Mouse (Mus musculus) brain, adult 10 weeks (tissue): ENCODE measurements around the gene Zp2. TPM values are rescaled to one million over a fixed set of nuclear protein-coding genes. Genes with fewer than 3 reads are reported as not detected.

ENCODE experiments used
- polyA plus RNA-seq: library from polyadenylated mRNA; stranded (reverse); fragments of 350-450 nt; fragmentation: Illumina TruSeq; extraction: RNeasy Lipid Tissue Mini Kit (QIAGEN cat#74804); gene quantifications from one replicate; pipeline ENCODE4 v1.2.3, GENCODE M21; 2015; ENCODE audit warnings: low read depth, low replicate concordance

The Zp2 gene
- not detected for polyA plus RNA-seq

DNA sequence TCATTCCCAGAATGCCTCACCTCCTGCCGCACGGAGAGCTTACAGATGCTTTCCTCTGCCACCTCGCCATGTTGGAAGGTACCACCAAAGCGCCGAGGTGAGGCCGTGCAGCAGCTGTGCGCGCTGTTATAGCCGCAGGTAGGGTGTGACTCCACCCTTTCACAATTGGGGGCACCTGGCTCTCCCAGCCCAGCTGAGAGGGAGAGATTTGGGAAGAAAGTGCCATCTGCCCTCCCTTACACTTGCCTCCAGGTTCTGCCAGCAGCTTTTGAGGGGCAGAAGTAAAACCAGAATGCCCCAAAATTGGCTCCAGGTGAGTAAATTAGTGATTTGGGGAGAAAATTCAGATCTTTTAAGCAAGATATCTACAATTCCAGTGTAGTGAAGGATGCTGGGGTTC is at the start of gene Zp2:
Gene Zp2, minus strand, starts transcription at position 101 of the 400 bp plus-strand sequence.

GRCm38 (mm10) chr7:120173603-120174244 is 28.6 kb upstream of the Zp2 start, which contains the start of gene Anks4b:
Gene Anks4b, plus strand, starts transcription at chr7:120173858.

DNA sequence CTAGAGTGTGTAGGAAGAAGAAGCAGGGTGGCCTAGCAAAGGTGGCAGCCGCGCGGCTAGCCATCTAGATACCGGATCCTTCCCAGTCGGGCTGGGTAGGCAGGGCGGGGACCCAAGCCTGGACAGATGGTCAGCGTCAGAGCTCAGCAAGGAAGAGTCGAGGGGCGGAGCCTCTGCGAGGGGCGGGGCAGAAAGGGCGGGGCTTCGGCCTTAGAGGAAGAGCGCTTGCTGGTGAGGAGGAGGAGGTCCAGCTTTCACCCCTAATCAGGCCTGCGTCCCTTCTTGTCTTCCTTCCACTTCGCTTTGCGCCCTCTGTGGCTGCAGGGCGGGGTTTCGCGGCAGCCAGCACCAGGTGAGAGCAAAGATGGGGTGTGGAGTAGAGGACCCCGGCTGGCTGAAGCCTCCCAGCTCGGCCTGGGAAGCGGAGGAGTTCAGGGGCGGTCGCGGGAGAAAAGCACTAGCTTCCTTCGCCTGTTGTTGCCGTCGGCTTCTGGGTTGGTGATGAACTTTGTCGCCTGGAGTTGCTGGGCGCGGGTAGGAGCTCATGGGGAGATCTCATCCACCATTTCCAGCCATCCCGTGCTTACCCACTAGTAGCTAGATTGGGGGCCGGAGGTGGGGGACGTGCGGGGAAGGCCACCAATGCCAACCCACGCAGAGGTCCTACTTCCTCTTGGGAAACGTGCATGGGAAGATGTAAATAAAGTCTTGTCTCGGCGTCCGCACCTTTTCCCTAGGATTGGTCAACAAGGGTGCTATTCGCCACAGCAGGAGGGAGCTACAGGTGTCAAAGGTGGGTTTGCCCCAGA is 42.7 kb downstream of the Zp2 start, which contains the start of gene Tmem159:
Gene Tmem159, plus strand, starts transcription at position 190 of the 809 bp plus-strand sequence.

GRCm38 (mm10) chr7:120095180-120095579 is 49.9 kb downstream of the Zp2 start, which contains the start of gene Dnah3:
Gene Dnah3, minus strand, starts transcription at chr7:120095280.

Other genes with a start within 250 kb of the Zp2 start
- 22.3 TPM for gene Lyrm1, start 249.4 kb downstream of the Zp2 start, polyA plus RNA-seq
- 14.1 TPM for gene Dcun1d3, start 249.0 kb downstream of the Zp2 start, polyA plus RNA-seq
- 0.45 TPM for gene Dnah3, start 50.0 kb downstream of the Zp2 start, polyA plus RNA-seq
- gene Tmem159, start 42.9 kb downstream of the Zp2 start, polyA plus RNA-seq = 18.5 TPM
- gene Anks4b, start 28.6 kb upstream of the Zp2 start, polyA plus RNA-seq = 0.10 TPM
- gene Crym, start 56.8 kb upstream of the Zp2 start, polyA plus RNA-seq = 102 TPM
- not detected for gene Abca14, start 58.7 kb upstream of the Zp2 start, polyA plus RNA-seq
- gene Abca15, start 183.4 kb upstream of the Zp2 start, polyA plus RNA-seq = not detected